Mouse (Mus musculus): Measurements from ENCODE around the gene Chac2. TPM values are rescaled to one million over a fixed set of nuclear protein-coding genes. Genes with fewer than 3 reads are reported as not detected.
"Not testable (repeated sequence)": the region's sequence is repeated elsewhere in the genome, so short reads cannot be mapped to it uniquely, and the experiment has no call there.

Gene Chac2
- total RNA-seq (2021): 10 to 100 TPM; 15.5 to 16.5 TPM
- long read RNA-seq, experiment 1, transcript Chac2-202 (3 exons, 1,315 nt): major isoform, 11 of 14 reads
- long read RNA-seq, experiment 1, partial matches to known transcripts: 0 of 14 reads
- long read RNA-seq, experiment 1, other reads (novel, unspliced or antisense): 0 of 14 reads
- long read RNA-seq, experiment 2, transcript Chac2-202 (3 exons, 1,315 nt): major isoform, 10 of 15 reads
- long read RNA-seq, experiment 2, partial matches to known transcripts: 2 of 15 reads
- long read RNA-seq, experiment 2, other reads (novel, unspliced or antisense): 0 of 15 reads

- DNase-seq (ENCODE audit: low spot score in 2 of 2): peak; percentile 88 to 90
- intact Hi-C loops (cut with DNase I): no loop called here
These were observed at the start of gene Chac2 for GRCm38 (mm10) chr11:30985877-30986624. Gene Chac2, minus strand, starts transcription at chr11:30986350.

GRCm38 (mm10) chr11:31034958-31035357 is 48.8 kb upstream of the Chac2 start:
- intact Hi-C loops (cut with DNase I): no loop called here
- no peak for DNase-seq (ENCODE audit: low spot score in 2 of 2)

GRCm38 (mm10) chr11:31017466-31017865 is 31.3 kb upstream of the Chac2 start:
- DNase-seq (ENCODE audit: low spot score in 2 of 2); intact Hi-C loops (cut with DNase I): not testable (repeated sequence)

- intact Hi-C loops (cut with DNase I); DNase-seq (ENCODE audit: low spot score in 2 of 2): not testable (repeated sequence)
These were observed 23.5 kb upstream of the Chac2 start for GRCm38 (mm10) chr11:31009668-31010067.

- intact Hi-C loops (cut with DNase I): no loop called here
- no peak for DNase-seq (ENCODE audit: low spot score in 2 of 2)
These were observed 15.2 kb upstream of the Chac2 start for GRCm38 (mm10) chr11:31001169-31001908.

GRCm38 (mm10) chr11:31000028-31000427 is 13.9 kb upstream of the Chac2 start:
- DNase-seq (ENCODE audit: low spot score in 2 of 2): no peak
- intact Hi-C loops (cut with DNase I): no loop called here

GRCm38 (mm10) chr11:30998704-30999103 is 12.6 kb upstream of the Chac2 start:
- no peak for DNase-seq (ENCODE audit: low spot score in 2 of 2)
- intact Hi-C loops (cut with DNase I): no loop called here

- DNase-seq (ENCODE audit: low spot score in 2 of 2): no peak
- intact Hi-C loops (cut with DNase I): no loop called here
These were observed 12.0 kb upstream of the Chac2 start for GRCm38 (mm10) chr11:30998199-30998598.

- no peak for DNase-seq (ENCODE audit: low spot score in 2 of 2)
- intact Hi-C loops (cut with DNase I): no loop called here
These were observed 10.5 kb upstream of the Chac2 start for GRCm38 (mm10) chr11:30996670-30997069.

GRCm38 (mm10) chr11:30986625-30987017 is 471 bp upstream of the Chac2 start:
- no peak for DNase-seq (ENCODE audit: low spot score in 2 of 2)
- intact Hi-C loops (cut with DNase I): no loop called here

GRCm38 (mm10) chr11:30985237-30985636 is 913 bp downstream of the Chac2 start:
- DNase-seq (ENCODE audit: low spot score in 2 of 2): no peak
- intact Hi-C loops (cut with DNase I): no loop called here

GRCm38 (mm10) chr11:30954279-30954725 is 31.8 kb downstream of the Chac2 start, which contains the start of gene Erlec1:
Gene Erlec1, minus strand, starts transcription at chr11:30954335.
- intact Hi-C loops (cut with DNase I): no loop called here
- DNase-seq (ENCODE audit: low spot score in 2 of 2): peak; percentile 91 to 92

- peak; percentile 10 to 25 for DNase-seq (ENCODE audit: low spot score in 2 of 2)
- intact Hi-C loops (cut with DNase I): no loop called here
These were observed 32.5 kb downstream of the Chac2 start for GRCm38 (mm10) chr11:30953469-30954154.

GRCm38 (mm10) chr11:30952829-30953228 is 33.3 kb downstream of the Chac2 start:
- DNase-seq (ENCODE audit: low spot score in 2 of 2): no peak
- intact Hi-C loops (cut with DNase I): no loop called here

GRCm38 (mm10) chr11:30943522-30943921 is 42.6 kb downstream of the Chac2 start:
- DNase-seq (ENCODE audit: low spot score in 2 of 2): peak in 1 of 2 experiments; percentile 15
- intact Hi-C loops (cut with DNase I): loop anchor here (10.0 kb wide), 1 partner anchor 119 kb away; no protein-coding TSS in a partner anchor

GRCm38 (mm10) chr11:30928498-30928897 is 57.7 kb downstream of the Chac2 start:
- DNase-seq (ENCODE audit: low spot score in 2 of 2): no peak

GRCm38 (mm10) chr11:30928079-30928478 is 58.1 kb downstream of the Chac2 start:
- intact Hi-C loops (cut with DNase I): no loop called here
- no peak for DNase-seq (ENCODE audit: low spot score in 2 of 2)

More at GRCm38 (mm10) chr11:30928498-30928897, 57.7 kb downstream of the Chac2 start:
- intact Hi-C loops (cut with DNase I): no loop called here
